Mouse (Mus musculus) liver, embryonic 14.5 days (tissue): ENCODE results near the gene Slc35c1.

Source experiments
- CTCF ChIP-seq: IDR thresholded peaks from 2 replicates; pipeline ENCODE4 v1.5.1; 2016; ENCODE audit warnings: antibody characterized with exemption, low read depth, control low read depth
- EP300 ChIP-seq: IDR thresholded peaks from 2 replicates; pipeline ENCODE4 v1.6.1; 2016; ENCODE audit warnings: antibody characterized with exemption, low read depth

DNA sequence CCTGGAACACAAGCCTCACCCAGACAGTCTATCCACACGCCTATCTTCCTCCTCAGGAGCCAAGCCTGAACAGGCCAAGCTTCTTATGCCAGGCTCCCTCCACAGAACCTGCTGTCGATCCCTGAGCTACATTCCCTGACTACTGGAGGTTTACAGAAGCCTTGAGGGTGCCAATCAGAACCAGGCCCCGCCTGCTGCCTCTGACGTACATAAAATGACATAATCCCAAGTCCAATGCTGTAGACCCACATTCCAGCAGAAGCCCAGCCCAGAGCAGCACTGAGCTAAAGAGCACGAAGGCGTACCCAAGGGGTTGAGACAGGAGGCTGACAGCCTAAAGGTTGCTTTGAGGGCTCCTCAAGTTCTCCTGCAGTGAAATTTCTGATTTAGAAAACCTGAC lies 32.5 kb downstream of the Slc35c1 start:
- no peak for TF ChIP-seq CTCF
- no peak for TF ChIP-seq EP300
